Mouse (Mus musculus): Measurements from ENCODE around the gene Lamc3.

Lamc3 gene

DNA sequence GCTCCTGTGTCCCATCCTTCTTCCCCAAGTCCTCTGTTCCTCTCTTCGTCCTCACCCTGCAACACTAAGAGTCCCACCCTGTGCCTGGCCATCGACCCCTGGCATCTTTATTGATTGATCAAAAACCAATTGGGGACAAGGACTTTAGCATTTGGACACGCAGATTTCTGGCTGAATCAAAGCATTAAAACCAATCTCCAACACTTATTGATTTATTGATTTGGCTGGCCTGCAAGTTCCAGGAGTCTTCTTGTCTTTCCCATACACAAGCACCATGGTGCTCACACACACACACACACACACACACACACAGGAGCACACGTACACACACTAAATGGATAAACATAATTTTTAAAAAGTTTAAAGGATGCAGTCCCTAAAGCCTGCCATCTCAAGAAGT, 55.9 kb downstream of the Lamc3 start:
- DNase-seq = no peak

DNA sequence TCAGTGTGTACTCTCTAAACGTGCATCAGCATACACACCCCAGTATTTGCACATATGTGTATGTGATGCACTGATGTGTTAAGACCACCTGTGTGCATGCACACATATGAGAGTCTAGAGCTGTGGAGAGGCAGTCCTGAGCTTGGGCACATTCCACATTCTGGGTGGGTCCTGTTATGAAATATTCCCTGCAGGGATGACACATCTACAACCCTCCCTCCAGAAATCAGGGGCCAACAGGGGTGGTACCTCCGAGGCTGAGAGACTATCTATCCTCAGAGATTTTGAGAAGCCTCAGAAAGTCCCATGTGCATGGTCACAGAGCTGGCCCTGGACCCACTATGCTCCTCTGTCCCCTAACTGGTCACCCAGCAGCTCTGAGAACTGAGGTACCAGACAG, 58.5 kb downstream of the Lamc3 start:
- DNase-seq = no peak

DNA sequence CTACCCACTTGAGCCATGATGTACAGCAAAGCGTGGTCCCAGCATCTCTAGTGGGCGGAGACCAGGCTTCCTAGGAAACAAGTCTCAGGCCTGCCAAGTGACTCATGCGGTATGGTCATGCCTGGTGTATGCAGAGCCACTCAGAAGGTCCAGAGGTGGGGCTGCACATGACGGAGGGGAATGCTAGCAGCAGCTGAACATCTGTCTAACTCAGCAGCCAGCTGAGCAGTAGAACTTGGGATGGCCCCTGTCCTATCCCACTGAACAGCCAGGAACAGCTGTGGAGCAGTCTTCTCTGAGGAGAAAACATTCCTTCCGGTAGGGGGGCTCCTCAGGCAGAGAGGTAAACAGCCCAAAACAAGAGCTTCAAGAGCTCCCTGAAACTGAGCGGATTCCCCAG, 61.3 kb downstream of the Lamc3 start:
- DNase-seq = no peak

DNA sequence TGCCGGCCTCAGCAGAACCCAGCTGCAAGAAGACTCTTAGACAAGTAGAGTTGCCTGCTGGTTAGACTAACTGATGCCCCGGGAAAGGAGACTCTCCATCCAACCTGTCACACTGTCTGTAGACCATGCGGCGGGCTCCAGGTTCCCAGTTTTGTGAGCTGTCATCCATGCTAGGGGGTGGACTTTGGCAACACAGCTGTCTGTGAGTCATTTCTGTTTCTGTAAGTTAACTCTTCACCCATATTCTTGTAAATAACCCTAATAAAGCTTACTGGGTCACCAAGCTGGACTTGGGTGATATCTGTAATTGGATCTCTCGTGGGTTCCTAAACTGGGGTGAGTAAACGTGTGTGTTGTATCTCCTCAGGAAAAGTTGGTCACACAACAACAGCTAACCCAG, 61.7 kb downstream of the Lamc3 start:
- DNase-seq = no peak

DNA sequence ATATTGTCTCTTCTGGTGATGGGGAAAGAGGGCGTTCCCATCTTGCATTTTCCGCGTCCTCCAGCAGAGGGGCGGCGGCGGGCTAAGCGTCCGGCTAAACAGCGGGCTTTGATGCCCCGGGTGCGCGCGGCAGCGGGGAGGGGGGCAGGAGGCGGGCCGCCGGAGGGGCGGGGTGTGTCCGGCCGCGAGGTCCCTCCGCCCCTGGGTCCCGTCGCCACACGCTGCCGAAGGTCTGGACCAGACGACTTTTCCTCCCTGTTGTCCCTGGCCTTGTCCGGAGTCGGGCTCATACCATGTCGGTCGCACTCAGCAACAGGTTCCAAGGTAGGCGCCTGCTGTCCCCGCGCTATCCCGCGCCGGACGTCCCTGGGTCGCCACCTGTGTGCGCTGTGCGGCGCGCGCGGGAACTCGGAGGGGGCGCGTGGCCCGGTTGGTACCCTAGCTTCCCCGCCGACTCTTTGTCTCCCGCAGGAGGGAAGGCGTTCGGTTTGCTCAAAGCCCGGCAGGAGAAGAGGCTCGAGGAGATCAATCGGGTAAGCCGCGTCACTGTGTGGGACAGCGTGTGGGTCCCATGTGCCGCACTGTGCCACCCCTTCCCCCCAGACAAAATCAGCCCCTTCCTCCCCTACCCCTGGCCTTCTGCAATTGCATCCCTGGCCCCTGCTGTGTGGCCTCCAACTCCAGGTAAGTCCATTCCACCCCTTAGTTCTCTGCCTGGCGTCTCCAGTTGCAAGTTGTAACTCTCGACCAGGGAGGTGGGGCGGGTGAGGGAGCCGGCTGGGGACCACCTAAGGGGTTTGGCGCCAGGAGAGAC, 63.2 kb downstream of the Lamc3 start, which contains the start of gene Aif1l:
Aif1l (plus strand) TSS at position 82 of the 814 bp plus-strand sequence.
- peak; percentile 56 for DNase-seq

DNA sequence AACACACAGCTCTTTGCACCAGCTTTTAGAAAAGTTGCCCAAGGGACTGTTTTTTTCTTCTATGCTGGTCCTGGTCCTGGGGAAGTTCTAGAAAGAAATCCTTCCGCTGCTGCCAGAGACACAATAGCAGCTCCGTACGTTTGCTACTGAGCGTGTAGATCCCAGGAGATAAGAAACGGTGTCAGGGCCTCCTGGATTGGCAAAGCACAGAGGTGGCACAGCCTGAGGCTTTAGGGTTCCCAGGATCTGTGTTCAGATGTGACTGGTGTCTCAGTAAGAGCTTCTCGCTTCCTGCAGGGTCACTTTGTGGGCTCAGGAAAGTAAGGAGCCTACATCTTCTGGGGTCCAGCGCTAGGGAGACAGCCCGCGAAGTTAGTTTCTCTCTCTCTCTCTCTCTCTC, 63.9 kb downstream of the Lamc3 start:
- DNase-seq = no peak

DNA sequence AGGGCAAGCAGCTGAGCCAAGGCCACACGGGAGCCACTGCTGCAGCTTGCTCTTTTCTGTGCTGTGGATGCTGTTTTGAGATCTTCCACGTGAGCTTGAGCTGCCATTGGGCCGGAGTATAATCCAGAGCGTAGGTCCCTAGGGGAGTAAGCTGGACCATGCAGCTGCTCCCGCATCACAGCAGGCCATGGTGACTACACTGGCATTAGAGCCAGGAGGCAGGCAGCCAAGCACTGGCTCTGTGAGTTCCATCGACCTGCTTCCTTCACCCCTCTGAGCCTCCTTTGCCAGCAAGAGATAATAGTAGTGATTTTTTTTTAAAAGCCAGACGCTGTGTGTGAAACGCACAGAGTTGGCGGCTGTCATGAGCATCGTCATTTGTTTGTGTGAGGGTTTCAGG, 65.1 kb downstream of the Lamc3 start:
- no peak for DNase-seq

DNA sequence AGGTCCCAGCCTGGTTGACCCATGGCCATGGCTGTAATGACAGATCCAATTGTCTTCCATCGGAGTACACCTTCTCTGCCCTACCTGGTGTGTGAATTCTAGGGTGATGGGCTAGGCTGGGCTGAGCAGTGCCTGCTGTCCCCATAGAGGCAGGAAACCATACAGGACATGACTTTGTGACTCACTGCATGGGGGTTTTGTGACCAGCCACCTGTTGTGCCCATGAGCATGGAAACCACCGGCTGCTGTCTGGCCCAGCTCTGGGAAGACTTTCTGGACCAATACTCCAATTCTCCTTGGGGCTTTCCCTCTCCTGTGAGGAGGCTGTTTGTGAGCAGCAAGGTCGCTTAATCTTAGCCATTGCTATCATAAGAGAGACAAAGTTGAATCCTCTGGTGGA, 65.6 kb downstream of the Lamc3 start:
- DNase-seq = no peak

DNA sequence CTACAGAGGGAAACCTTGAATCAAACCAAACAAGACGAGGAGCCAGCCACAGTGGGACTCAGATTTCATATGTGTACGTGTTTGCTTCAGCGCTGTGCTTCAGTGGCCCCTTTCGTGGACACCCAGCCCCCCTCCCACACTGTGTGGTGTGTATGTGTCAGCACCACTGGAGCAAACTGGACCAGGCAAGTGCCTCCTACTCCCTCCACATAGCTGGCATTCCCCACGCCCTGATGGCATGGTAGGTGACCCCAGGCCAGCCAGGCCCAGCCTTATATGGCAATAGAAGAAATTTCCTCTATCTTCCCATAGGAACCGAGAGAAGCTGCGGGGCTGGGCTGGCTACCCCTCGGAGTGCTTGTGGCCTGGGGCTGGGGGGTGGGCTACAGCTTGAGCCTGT, 66.6 kb downstream of the Lamc3 start:
- no peak for DNase-seq

DNA sequence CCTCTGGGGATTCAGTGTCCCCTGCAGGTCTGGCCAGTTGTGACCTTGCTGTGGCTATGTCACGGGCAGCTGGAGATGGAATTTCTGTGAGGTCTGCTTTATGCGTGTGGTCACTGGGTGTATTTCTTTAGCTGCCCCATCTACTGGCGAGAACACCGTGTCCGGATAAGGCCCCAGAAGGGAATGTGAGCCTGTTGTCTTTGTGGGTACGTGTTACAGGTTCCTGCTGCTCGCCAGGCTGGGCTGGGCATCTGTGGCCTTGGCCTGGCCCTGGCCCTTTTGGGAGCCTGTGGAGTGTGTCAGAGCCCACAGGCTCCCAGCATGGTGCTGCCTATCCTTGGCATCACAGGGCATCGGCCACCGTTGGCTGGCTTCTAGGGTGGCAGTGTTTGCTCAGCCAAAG, 67.7 kb downstream of the Lamc3 start:
- DNase-seq = no peak

DNA sequence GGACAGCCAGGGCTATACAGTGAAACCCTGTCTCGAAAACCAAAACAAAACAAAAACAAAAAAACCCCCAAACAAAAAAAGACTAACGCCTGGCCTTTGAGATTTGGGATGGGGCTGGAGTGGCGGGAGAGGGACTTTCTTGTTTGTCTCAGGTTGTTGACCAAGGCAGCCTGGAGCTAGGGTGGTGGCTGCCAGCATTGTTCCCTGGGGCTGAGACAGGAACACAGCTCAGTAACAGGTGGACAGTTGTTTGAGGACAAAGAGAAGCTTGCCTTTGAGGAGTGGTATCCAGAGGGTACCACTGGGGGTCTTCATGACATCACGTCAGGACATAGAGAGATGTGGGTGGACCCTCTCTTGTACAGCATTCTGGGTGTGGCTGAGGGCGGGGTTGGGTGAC, 68.6 kb downstream of the Lamc3 start:
- DNase-seq = no peak

DNA sequence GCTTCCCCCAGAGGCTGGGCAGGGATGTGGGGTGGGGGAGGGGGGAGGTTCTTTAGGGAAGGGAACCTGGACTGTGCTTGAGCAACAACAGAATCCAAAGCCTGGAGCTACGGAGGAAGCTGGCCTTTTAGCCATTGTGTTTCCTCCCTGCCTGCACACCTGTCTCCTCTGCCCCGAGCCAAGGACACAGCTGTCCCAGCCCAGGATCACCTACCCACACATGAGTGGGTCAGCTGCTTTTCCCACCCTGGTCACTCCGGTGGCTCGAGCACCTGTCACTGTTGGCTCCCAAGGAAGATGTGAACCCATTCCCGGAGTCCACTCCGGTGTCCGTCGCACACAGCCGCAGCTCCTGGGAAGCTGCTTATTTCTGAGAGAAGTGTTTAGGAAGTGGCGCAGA, 70.1 kb downstream of the Lamc3 start:
- DNase-seq = no peak

DNA sequence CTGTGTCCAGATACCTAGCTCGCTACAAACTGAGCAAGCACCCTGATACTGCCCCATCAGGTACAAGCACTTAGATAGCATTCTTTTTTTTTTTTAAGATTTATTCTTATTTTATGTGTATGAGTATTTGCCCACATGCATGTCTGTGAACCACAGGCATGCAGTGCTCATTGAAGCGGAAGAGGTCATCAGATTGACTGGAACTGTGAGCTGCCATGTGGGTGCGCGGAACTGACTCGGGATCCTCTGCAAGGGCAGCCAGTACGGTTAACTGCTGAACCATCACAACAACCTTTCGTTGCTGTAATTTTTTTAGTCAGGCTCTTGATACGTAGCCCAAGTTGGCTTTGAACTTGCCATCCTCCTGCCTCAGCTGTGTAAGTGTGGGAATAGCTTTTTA, 73.9 kb downstream of the Lamc3 start:
- no peak for DNase-seq

DNA sequence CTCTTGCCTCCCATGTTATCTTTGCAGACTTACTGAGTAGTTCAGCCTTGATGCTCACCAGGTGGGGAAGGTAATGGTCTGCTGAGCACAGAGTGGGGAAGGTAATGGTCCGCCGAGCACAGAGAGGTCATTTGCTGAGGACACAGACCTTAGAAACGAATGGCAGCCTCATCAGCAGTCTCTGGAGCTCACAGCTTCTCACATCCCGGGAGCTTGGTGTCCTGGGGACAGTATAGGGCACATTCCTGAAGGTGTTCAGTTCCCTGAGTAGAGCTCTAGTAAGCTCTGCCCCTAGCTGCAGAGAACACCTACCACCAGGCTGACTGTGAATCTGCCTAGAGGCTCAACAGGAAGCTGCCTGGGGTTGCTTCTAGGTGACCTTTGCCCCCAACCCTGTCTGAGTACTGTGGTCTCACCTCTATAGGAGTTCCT, 74.7 kb downstream of the Lamc3 start:
- no peak for DNase-seq

DNA sequence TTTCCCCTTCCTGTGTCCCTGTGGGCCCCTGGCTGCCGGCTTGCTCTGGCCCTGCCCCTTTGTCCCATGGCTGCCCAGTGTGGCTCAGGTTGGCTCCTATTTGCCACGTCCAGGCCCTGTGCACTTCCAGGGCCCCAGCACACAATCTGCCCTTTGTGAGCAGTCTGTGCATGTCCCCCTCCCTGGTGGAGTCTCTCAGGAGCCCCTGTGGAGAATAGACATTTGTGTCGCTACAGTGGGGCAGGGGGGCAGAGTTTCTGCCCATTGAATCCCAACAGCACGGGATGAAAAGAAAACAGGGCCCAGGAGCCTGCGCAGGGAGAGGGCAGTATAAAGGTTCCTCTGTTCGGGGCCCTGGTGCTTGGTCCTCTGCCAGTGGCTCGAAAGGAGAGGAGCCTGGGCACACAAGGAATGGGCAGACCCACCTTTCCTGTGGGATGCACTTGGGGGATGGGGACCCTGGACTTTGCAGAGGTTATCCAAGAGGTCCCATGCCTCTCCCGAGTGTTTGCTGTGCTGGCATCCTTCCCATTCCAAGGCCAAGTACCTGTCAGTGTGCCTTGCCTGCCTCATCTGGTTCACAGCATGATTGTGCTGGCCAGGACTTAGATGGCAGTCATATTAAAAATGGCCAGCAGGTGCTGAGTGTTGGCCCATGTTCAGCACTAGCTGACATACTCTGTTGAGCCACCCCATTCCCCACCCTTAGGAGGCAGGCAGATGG, 75.6 kb downstream of the Lamc3 start:
- DNase-seq = no peak

DNA sequence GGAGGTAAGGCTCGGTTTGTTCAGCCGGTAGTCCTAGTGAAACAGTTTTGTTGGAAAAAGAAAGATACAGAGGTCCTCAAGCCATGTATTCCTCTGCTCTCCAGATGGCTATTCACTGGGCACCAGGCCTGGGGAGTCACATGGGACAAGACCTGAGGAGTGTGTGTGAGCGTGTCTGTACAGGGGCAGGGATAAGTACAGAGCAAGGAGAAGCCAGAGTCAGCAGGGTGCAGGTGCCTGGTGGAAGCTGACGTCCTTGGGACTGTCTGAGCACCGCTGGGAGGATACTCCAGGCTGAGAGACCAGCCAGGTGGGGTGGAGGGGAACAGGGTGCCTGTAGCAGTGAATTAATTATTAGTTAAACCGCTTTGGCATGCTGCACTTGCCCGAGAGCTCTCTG, 76.4 kb downstream of the Lamc3 start:
- DNase-seq = no peak

DNA sequence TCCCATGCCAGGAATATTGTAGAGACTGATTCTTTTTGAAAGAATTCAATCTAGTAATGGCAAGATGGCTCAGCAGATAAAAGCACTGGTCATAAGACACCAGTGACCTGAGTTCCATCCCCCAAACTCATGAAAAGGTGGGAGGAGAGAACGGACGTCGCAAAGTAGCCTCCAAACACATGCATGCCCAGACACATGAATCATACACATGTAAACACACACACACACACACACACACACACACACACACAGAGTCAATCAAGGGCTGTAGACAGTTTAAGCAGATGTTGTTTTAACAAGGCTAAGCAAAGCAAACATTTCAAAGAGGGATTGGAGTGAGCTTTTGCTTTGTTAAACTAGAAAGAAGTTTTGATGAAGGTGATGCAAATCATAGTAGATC, 77.1 kb downstream of the Lamc3 start:
- DNase-seq = no peak

DNA sequence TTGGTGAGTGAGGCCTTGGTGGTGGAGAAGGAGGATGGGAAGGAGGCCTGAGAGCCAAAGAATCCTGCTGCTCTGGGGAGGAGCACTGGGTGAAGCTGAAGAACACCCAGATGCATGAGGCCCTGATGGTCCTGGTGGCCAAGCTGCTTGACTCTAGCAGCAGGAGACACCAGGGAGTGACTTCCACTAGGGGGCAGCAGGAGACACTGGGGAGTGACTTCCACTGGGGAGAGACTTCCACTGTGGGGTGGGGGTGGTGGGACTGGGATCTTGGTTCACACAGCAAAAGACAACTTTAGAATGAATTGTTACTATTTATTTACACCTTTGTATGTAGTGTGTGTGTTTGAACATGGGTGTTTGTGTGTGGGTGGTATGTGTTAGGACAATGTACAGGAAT, 78.0 kb downstream of the Lamc3 start:
- DNase-seq = peak; percentile 82

DNA sequence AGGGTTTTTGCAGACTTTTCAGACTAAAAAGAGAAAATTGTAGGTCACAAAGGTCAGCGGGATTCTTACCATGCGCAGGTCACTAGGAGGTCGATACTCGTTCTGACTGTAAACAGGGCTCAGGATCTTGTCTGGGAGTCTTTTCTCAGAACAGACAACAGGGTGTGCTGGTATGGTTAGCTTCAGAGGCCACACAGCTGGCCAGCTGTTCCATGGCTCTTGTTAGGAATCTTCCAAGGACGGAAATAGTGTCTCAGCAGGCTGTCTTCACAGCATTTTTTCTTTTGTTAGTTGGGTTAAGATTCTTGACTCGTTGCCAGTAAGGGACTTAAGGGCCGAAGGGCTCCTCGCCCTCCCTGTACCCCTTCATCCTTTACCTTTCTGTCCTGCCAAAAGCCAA, 79.7 kb downstream of the Lamc3 start:
- DNase-seq = no peak

DNA sequence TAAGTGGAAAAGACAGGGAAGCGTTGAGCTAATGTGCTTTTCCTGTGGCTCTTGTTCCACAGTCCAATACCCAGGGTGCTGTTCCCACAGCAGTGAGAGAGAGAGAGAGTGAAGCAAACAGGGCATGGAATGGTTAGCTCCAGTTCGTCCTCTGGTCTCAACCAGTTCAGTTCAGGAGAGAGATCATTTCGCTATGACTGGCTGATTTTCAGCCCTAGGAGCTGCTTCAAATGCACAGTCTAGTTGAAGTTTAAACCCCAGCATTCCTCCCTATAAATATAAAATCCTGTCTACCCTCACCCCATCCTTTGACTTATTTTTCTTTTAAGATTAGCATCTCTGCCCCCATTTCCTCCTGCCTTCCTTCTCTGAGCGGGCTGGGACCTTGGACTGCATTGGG, 85.5 kb downstream of the Lamc3 start:
- DNase-seq = no peak

DNA sequence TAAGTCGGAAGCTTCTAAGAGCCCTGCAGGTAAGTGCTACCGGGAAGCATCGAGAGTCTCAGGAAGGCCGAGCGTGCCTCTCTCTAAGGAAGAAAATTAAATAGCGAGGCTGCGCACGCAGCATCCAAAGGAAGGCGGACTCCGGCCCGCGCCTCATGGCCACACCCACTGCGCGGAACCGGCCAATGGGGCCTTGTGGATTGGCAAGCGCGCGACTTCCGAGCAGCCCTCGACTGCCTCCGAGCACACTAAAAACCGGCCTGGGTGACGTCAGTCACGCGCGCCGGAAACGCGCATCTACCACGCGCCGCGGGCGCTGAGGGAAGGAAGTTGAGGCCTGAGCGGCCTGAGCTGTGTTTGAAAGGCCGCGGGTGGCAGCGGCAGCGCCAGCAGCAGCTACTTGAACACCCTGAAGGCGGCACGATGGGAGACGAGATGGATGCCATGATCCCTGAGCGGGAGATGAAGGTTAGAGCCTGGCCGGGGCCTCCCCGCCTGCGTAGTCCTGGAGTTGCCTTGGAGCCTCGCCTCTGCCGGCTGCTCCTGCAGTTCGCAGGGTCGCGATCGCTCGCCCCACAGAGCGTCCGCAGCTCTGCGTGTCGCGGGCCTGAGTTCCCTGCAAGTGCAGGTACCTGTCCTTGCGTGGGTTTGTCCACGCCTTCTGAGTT, 87.2 kb downstream of the Lamc3 start, which contains the start of gene Nup214:
Nup214 (plus strand) TSS at position 296 of the 668 bp plus-strand sequence.
- peak; percentile 99 for DNase-seq

DNA sequence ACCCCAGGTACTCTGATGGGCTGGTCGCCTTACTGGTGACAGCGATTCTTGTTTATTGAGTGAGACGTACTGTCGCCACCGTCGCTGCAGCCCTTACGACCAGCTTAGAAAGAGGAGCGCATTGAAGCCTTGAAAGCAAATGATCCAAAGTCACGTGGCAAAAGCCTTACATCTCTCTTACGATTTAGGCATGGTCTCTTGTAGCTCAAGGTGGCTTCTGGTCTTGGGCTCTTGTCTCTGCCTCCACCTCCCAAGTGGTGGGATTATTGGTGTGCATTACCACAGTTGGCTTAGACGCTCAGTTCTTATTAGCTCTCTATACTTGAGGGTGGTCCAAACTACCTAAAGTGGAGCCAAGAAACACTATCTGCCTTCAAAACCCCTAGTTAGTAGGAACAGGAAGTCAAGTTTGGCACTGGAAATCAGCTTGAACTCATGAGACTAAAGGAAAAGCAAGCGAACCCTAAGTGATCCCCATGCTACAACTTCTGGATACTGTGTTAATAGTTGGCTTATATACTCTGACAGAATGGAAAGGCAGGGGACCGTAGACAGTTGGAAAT, 87.8 kb downstream of the Lamc3 start:
- DNase-seq = no peak

DNA sequence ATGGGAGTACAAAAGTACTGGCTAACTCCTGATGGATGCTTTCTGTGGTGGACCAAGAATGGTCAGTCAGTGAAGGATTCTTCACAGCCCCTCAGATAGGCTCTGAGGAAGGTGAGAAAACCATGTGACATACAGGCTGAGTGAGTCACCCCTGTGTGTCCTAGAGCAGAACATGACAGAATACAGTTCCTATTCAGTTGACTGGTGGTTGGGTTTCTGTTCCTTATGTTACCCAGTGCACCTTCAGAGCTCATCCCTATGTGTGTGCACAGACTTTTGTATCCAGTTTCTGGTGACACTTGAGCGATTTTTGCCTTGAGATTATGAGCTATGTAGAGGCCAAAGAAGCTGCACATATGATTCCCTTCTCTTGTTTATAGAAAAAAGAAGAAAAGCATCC, 100.7 kb downstream of the Lamc3 start:
- no peak for DNase-seq

DNA sequence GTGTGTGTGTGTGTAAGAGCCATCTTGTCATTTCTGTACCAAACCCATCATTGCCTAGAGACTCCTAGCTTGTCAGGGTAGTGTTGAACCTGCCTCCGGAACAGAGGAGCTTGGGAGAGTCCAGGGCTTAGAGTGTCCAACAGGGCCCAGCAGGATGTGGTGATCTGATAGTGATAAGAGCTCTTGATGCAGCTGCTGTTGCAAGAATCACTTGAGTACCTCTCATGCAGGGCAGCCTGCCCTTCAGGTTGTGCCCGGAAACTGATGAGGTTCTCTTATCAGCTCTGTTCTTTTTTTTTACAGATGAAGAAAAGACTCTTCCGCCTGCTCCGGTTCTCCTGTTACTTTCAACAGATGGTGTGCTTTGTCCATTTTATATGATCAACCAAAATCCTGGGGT, 103.9 kb downstream of the Lamc3 start:
- no peak for DNase-seq

All from thymus, postnatal 14 days (tissue).